Mouse (Mus musculus) right cerebral cortex, postnatal 25 days (tissue): ENCODE measurements around the gene Pex13.
A peak's percentile ranks its signal among the peaks of the same experiment; 100 is the strongest.
"Not testable (repeated sequence)": the region's sequence is repeated elsewhere in the genome, so short reads cannot be mapped to it uniquely, and the experiment has no call there.

Experiments used
- DNase-seq: peaks from one replicate; pipeline ENCODE4 v3.0.0; 2022

Pex13 gene

DNA sequence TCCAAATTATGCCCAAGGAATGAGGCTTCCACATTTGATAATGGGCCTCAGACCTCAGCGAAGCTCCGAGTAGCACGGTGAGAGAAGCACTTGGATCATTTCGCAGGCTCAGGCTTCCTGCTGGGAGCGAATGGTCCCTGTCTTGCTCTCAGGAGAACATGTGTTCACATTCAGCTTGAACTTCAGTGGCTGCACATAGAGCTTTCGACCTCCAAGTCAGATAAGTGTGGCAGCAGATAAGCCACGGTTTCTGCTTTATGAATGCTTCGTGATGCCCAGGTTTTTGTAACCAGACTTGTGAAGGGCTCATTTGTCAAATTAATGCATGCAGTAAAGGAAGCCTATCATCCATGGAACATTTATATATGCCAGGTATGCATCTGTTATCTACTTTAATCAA is 31.2 kb downstream of the Pex13 start:
- DNase-seq, result no peak

DNA sequence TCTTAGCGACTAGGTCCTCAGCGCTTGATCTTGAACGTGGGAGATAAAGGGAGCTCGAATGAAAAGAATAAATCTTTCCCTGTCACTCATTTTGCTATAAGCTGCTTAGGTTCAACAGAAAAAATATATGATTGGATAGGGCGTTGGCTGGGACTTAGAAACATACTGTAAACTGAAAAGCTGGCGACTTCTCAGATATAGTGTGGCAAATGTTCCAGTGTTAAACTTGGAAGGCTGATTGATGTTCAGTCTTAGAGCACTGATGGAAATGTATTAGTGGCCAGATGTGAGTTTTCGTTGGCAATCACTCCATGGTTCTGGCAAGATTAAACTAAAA is 31.9 kb downstream of the Pex13 start:
- no peak for DNase-seq

DNA sequence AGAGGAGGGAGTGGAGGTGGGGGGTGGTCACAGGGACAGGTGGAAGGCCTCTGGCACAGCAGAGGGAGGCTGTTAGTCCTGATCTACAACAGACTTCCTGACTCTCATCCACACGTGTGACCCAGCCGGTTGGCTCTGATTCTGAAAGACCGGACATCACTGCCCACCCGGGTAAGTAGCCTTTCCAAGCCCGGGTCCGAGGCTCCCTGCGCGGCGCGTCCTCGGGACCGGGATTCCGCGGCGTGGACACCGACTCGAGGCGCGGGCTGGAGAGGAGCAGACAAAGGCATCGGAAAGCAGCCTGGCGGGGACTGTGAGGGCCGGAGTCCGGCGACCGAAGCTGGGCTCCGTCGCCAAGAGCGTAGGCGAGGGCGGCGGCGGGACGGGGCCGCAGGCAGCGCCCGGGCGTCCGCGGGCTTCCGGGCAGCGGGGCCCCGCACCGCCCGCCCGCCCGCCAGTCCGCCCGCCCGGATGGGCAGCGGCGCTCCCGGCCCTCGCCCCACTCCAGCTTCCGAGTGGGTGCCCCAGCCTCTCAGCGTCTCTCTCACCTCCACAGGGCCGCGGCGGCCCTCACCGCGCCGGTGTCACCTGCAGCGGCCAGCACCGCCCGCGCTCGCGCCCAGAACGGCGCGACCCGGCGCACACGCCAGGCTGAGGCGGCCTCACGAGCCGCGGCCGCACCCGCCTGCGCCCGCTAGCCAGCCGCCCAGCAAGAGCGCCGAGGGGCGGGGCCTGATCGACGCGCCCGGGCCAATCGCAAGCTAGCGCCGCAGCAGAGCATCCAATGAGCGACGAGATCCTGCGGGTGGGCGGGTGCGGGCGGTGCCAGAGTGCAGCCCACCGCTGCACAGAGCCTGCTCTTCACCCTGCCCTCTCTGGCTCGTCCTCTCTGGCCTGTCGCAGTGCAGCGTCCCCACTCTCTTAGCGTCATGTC is 32.5 kb downstream of the Pex13 start, which contains the start of gene 0610010F05Rik:
Gene 0610010F05Rik, minus strand, starts transcription at position 695 of the 934 bp plus-strand sequence.
- peak; percentile 84 for DNase-seq

- no peak for DNase-seq
Measured at GRCm38 (mm10) chr11:23630664-23631063, 35.1 kb downstream of the Pex13 start.

GRCm38 (mm10) chr11:23618995-23619394 is 46.8 kb downstream of the Pex13 start:
- DNase-seq, result no peak

DNA sequence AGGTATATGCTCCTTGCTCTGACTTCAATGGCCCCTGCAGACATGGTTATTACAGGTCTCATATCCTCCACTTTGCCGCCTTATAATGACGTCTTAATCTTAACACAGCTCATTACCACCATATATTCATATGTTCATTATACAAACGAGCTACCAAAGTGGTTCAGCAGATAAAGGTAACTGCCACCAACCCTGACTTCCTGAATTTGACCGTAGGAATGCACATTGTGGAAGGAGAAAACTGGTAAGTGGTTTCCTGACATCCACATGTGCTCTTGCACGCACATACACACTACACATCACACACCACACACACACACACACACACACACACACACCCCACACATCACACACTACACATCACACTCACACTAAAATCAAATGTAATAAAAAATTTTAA is 51.2 kb downstream of the Pex13 start:
- DNase-seq, result no peak

GRCm38 (mm10) chr11:23607291-23607690 is 58.5 kb downstream of the Pex13 start:
- not testable (repeated sequence) for DNase-seq
